Mouse (Mus musculus): ENCODE results near the gene Pdf.

DNA sequence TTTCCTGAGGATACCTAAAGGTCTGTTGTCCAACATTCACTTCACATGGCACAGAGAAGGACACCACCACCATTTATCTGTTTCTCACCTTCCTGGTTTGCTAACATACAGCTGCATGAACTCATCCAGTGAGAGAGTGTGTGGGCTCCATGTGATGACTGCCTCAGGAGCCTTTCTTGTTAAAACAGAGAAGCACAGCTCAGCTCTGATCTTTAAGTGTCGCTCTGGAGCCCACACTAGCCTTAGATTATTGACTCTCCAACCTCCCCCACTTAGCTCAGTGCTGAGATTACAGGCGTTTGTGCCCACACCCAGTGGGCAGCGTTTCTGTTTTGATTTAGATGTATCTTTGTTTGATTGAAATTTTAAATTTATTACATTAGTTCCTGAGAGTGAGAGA, 40.6 kb downstream of the Pdf start:
- TF ChIP-seq MAFK (IDR thresholded peaks at IDR 0.05; ENCODE audit: insufficient read depth, low read depth, low read length) = no peak
- TF ChIP-seq ZNF384 (IDR thresholded peaks at IDR 0.05; ENCODE audit: low read depth, low read length) = no peak
- TF ChIP-seq ZC3H11A (IDR thresholded peaks at IDR 0.05; ENCODE audit: borderline replicate concordance, low read depth, low read length) = no peak

Data from ES-E14 (cell line).